Mouse (Mus musculus) E14TG2a.4 (cell line): ENCODE results near the gene Samd10.

Experiments used
- H3K27me3 ChIP-seq: 2 replicates; pipeline ENCODE4 v1.6.1; 2014; ENCODE audit warnings: low read length, control low read depth; ENCODE audit not compliant: insufficient read depth
- H3K36me3 ChIP-seq: 2 replicates; pipeline ENCODE4 v1.6.1; 2014; ENCODE audit warnings: low read length, control low read depth; ENCODE audit not compliant: insufficient read depth
- H3K4me1 ChIP-seq: replicated peaks from 2 replicates; pipeline ENCODE4 v1.6.1; 2014; ENCODE audit warnings: low read depth, low read length, control low read depth
- H3K4me3 ChIP-seq: replicated peaks from 2 replicates; pipeline ENCODE4 v1.5.1; 2014; ENCODE audit warnings: mild to moderate bottlenecking, low read length
- H3K9me3 ChIP-seq: 2 replicates; pipeline ENCODE4 v1.6.1; 2014; ENCODE audit warnings: low read length, control low read depth
- CTCF ChIP-seq: conservative IDR thresholded peaks from 2 replicates; pipeline ENCODE4 v1.5.1; 2014; ENCODE audit warnings: low read length
- NANOG ChIP-seq: IDR thresholded peaks from 2 replicates; pipeline ENCODE4 v1.6.1; 2014; ENCODE audit warnings: borderline replicate concordance, low read length, mixed read lengths
- POU5F1 ChIP-seq: IDR thresholded peaks from 2 replicates; pipeline ENCODE4 v1.6.1; 2014; ENCODE audit warnings: low read length, borderline replicate concordance

Samd10 gene

GRCm38 (mm10) chr2:181582358-181582757, 16.7 kb downstream of the Samd10 start:
- H3K36me3 ChIP-seq, result peaks cover 43% of the 10 kb centered on the region
- TF ChIP-seq CTCF (no peak), NANOG (no peak), POU5F1 (no peak)

GRCm38 (mm10) chr2:181581402-181582120, 17.5 kb downstream of the Samd10 start:
- Histone ChIP-seq H3K4me1 (peaks cover 28% of the 10 kb centered on the region), H3K36me3 (peaks cover 35% of the 10 kb centered on the region), H3K27me3 (peaks cover 4% of the 10 kb centered on the region; the same call in 1 of the 2 replicates), H3K9me3 (no peaks in the 10 kb centered on the region), H3K4me3 (peak overlapping the region; percentile 91)
- TF ChIP-seq CTCF (no peak), POU5F1 (no peak), NANOG (no peak)

More at GRCm38 (mm10) chr2:181582358-181582757, 16.7 kb downstream of the Samd10 start:
- Histone ChIP-seq H3K27me3 (no peaks in the 10 kb centered on the region), H3K4me3 (peak overlapping the region; percentile 91), H3K9me3 (no peaks in the 10 kb centered on the region), H3K4me1 (peaks cover 28% of the 10 kb centered on the region)

GRCm38 (mm10) chr2:181581016-181581401, 18.0 kb downstream of the Samd10 start:
- H3K36me3 ChIP-seq, result peaks cover 30% of the 10 kb centered on the region
- H3K9me3 ChIP-seq, result no peaks in the 10 kb centered on the region
- TF ChIP-seq CTCF, result peak; percentile 78
- no peak for TF ChIP-seq NANOG
- peak overlapping the region; percentile 91 for H3K4me3 ChIP-seq
- peaks cover 28% of the 10 kb centered on the region for H3K4me1 ChIP-seq
- H3K27me3 ChIP-seq, result peaks cover 4% of the 10 kb centered on the region; the same call in 1 of the 2 replicates

GRCm38 (mm10) chr2:181580131-181580772, 18.8 kb downstream of the Samd10 start:
- H3K4me3 ChIP-seq, result peak overlapping the region; percentile 91

GRCm38 (mm10) chr2:181579681-181580080, 19.3 kb downstream of the Samd10 start:
- H3K36me3 ChIP-seq, result peaks cover 17% of the 10 kb centered on the region
- H3K27me3 ChIP-seq, result peaks cover 4% of the 10 kb centered on the region; the same call in 1 of the 2 replicates
- no peak overlapping the region for H3K4me3 ChIP-seq
- H3K9me3 ChIP-seq, result no peaks in the 10 kb centered on the region
- TF ChIP-seq NANOG, result no peak
- no peak for TF ChIP-seq CTCF
- TF ChIP-seq POU5F1, result no peak
- H3K4me1 ChIP-seq, result peaks cover 28% of the 10 kb centered on the region

More at GRCm38 (mm10) chr2:181580131-181580772, 18.8 kb downstream of the Samd10 start:
- H3K9me3 ChIP-seq, result no peaks in the 10 kb centered on the region
- peaks cover 4% of the 10 kb centered on the region; the same call in 1 of the 2 replicates for H3K27me3 ChIP-seq
- peaks cover 22% of the 10 kb centered on the region for H3K36me3 ChIP-seq
- TF ChIP-seq NANOG, result no peak
- no peak for TF ChIP-seq CTCF
- TF ChIP-seq POU5F1, result no peak
- peaks cover 28% of the 10 kb centered on the region for H3K4me1 ChIP-seq

GRCm38 (mm10) chr2:181578790-181579618, 20.0 kb downstream of the Samd10 start:
- TF ChIP-seq POU5F1 (no peak), NANOG (no peak), CTCF (no peak)
- no peak overlapping the region for H3K4me3 ChIP-seq
- H3K36me3 ChIP-seq, result peaks cover 16% of the 10 kb centered on the region
- peaks cover 28% of the 10 kb centered on the region for H3K4me1 ChIP-seq
- peaks cover 4% of the 10 kb centered on the region; the same call in 1 of the 2 replicates for H3K27me3 ChIP-seq
- no peaks in the 10 kb centered on the region for H3K9me3 ChIP-seq

GRCm38 (mm10) chr2:181577981-181578581, 20.9 kb downstream of the Samd10 start:
- Histone ChIP-seq H3K4me3 (no peak overlapping the region), H3K36me3 (peaks cover 11% of the 10 kb centered on the region), H3K4me1 (peaks cover 28% of the 10 kb centered on the region), H3K27me3 (peaks cover 4% of the 10 kb centered on the region; the same call in 1 of the 2 replicates), H3K9me3 (no peaks in the 10 kb centered on the region)
- no peak for TF ChIP-seq CTCF
- TF ChIP-seq POU5F1, result no peak
- no peak for TF ChIP-seq NANOG

- Histone ChIP-seq H3K9me3 (no peaks in the 10 kb centered on the region), H3K36me3 (peaks cover 14% of the 10 kb centered on the region; the same call in 1 of the 2 replicates), H3K4me3 (no peak overlapping the region), H3K4me1 (peaks cover 23% of the 10 kb centered on the region), H3K27me3 (peaks cover 4% of the 10 kb centered on the region; the same call in 1 of the 2 replicates)
- TF ChIP-seq POU5F1 (no peak), NANOG (no peak), CTCF (no peak)
Measured at GRCm38 (mm10) chr2:181577126-181577525, 21.9 kb downstream of the Samd10 start.
